Comparison of ENCODE assay signal across 27 mouse cellular contexts in the genomic region with DNA sequence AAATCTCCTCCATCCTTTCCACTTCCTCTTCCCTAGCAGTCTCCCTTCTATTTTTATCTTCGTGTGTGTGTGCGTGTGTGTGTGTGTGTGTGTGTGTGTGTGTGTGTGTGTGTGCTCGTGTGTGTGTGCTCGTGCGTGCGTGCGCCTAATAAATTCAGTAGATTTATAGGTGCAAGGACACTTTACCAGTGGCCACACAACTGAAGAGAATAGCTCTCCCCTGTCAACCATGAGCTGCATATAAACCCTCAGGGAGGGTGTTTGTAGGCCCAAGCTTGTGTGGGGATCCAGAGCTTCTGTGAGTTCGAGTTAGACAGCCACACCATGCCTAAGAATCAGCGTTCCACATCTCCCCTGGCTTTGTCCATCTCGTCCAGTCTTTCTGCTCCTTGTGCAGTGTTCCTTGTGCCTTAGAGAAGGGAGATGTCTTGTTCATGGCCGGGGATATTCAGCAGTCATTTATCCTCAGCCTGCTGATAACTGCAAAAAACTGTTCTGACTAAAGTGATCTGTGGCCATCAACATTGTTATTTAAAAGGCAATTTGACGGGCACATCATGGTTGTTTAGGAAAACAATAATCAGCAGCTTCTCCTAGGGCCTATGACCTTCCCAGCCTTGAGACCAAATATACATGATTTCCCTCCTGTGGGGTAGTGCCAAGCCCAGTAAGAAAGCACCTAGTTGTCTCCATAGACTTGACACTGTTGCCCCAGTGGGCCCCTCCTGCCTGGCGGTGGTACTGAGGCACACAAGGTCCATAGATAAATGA.
"Had no signal": no experiment of that assay in that cellular context is flagged by ENCODE, and none has a peak within 500 bp of the region (broad histone marks: within the 10 kb centered on the region; RNA-seq: fewer than 3 reads in every experiment).

No protein-coding gene starts in this region.

- H3K27ac ChIP-seq: kidney, embryonic 15.5 days; limb, embryonic 10.5 days; limb, embryonic 13.5 days; liver, embryonic 12.5 days; liver, embryonic 15.5 days; lung, embryonic 15.5 days; midbrain, embryonic 10.5 days; midbrain, embryonic 13.5 days; neural tube, embryonic 13.5 days; stomach, postnatal 0 days had no signal

- H3K36me3 ChIP-seq: kidney, embryonic 15.5 days; limb, embryonic 10.5 days; limb, embryonic 13.5 days; liver, embryonic 12.5 days; liver, embryonic 15.5 days; lung, embryonic 15.5 days; midbrain, embryonic 10.5 days; midbrain, embryonic 13.5 days; neural tube, embryonic 13.5 days had no signal

- H3K4me3 ChIP-seq: kidney, embryonic 15.5 days; limb, embryonic 10.5 days; limb, embryonic 13.5 days; liver, embryonic 12.5 days; liver, embryonic 15.5 days; lung, embryonic 15.5 days; megakaryocyte, embryonic 14.5 days; midbrain, embryonic 10.5 days; midbrain, embryonic 13.5 days; myocyte; neural tube, embryonic 13.5 days had no signal

- ATAC-seq: liver, embryonic 12.5 days; midbrain, embryonic 13.5 days; midbrain, embryonic 16.5 days had no signal

- H3K27me3 ChIP-seq: kidney, embryonic 15.5 days; limb, embryonic 13.5 days; liver, embryonic 12.5 days; liver, embryonic 15.5 days; lung, embryonic 15.5 days; megakaryocyte, embryonic 14.5 days; midbrain, embryonic 13.5 days; neural tube, embryonic 13.5 days had no signal

- DNase-seq: kidney, adult 11 months; kidney, adult 8-10 months; kidney, postnatal 10 days; kidney, postnatal 36 days; liver; lung, adult 18-20 months; lung, postnatal 10 days; lung, postnatal 36 days; retina, postnatal 1 day; right cerebral cortex, postnatal 25 days; spleen, adult 18-20 months; thymus, adult 2 months; thymus, postnatal 14 days; thymus, postnatal 4 days had no signal
